Comparison of ENCODE assay signal across 17 mouse cellular contexts in genomic region chr9:42329753-42330152, GRCm38 (mm10).
DNase-seq lines count a peak whose midpoint lies in the region; ATAC-seq and TF ChIP-seq lines count a peak whose summit lies in the region.
"Had no signal": no experiment of that assay in that cellular context is flagged by ENCODE, and none has a peak within 500 bp of the region (broad histone marks: within the 10 kb centered on the region; RNA-seq: fewer than 3 reads in every experiment).

No protein-coding gene starts in this region.

- DNase-seq in heart, adult 18-20 months = peak; percentile 50 to 74
- peak; percentile 52 for DNase-seq in midbrain, postnatal 0 days (ENCODE audit: low spot score)
- DNase-seq in midbrain, embryonic 14.5 days = no peak
- peak; percentile 42 to 49 for DNase-seq in gastrocnemius, postnatal 36 days
- DNase-seq in kidney, postnatal 36 days = peak; percentile 5 to 24
- DNase-seq in left cerebral cortex, postnatal 10 days (ENCODE audit: extremely low spot score in 1 of 2, low spot score in 2 of 2) = no peak
- DNase-seq in right cerebral cortex, postnatal 14 days = no peak
- DNase-seq: cerebellum, postnatal 25 days; thymus, postnatal 36 days had no signal

- H3K4me3 ChIP-seq in heart, embryonic 12.5 days = no peak overlapping the region
- H3K4me3 ChIP-seq in midbrain, postnatal 0 days (ENCODE audit: low read depth, low read length) = no peak overlapping the region
- H3K4me3 ChIP-seq in midbrain, embryonic 14.5 days (replicated peaks; ENCODE audit: low read depth, low read length) = no peak overlapping the region
- H3K4me3 ChIP-seq: embryonic facial prominence, embryonic 15.5 days; heart, embryonic 13.5 days; limb, embryonic 12.5 days; neural tube, embryonic 15.5 days; stomach, embryonic 15.5 days had no signal

- no peak overlapping the region for H3K4me2 ChIP-seq in heart, embryonic 12.5 days
- no peak overlapping the region for H3K4me2 ChIP-seq in midbrain, postnatal 0 days (ENCODE audit: low read depth, low read length, poor library complexity, severe bottlenecking)
- H3K4me2 ChIP-seq in midbrain, embryonic 14.5 days (ENCODE audit: low read length) = no peak overlapping the region
- H3K4me2 ChIP-seq: embryonic facial prominence, embryonic 15.5 days; heart, embryonic 13.5 days; limb, embryonic 12.5 days; neural tube, embryonic 15.5 days; stomach, embryonic 15.5 days had no signal

- no peaks in the 10 kb centered on the region for H3K36me3 ChIP-seq in heart, embryonic 12.5 days
- no peaks in the 10 kb centered on the region for H3K36me3 ChIP-seq in midbrain, postnatal 0 days (ENCODE audit: insufficient read depth, low read length)
- H3K36me3 ChIP-seq in midbrain, embryonic 14.5 days (ENCODE audit: control insufficient read depth, insufficient read depth, low read length) = no peaks in the 10 kb centered on the region
- H3K36me3 ChIP-seq: embryonic facial prominence, embryonic 15.5 days; heart, embryonic 13.5 days; limb, embryonic 12.5 days; neural tube, embryonic 15.5 days; stomach, embryonic 15.5 days had no signal

- no peaks in the 10 kb centered on the region for H3K4me1 ChIP-seq in heart, embryonic 12.5 days (replicated peaks)
- no peaks in the 10 kb centered on the region for H3K4me1 ChIP-seq in midbrain, postnatal 0 days (ENCODE audit: insufficient read depth, low read length)
- peaks cover 5% of the 10 kb centered on the region; the same call in 1 of the 2 replicates for H3K4me1 ChIP-seq in midbrain, embryonic 14.5 days (ENCODE audit: control insufficient read depth, insufficient read depth, low read length)
- H3K4me1 ChIP-seq: embryonic facial prominence, embryonic 15.5 days; limb, embryonic 12.5 days; stomach, embryonic 15.5 days had no signal

- no peak for ATAC-seq in heart, embryonic 12.5 days (ENCODE audit: insufficient number of reproducible peaks, low FRiP score)
- no peak for ATAC-seq in midbrain, postnatal 0 days (ENCODE audit: low FRiP score)
- no peak for ATAC-seq in midbrain, embryonic 14.5 days (ENCODE audit: low FRiP score, low TSS enrichment)
- ATAC-seq: forebrain, embryonic 14.5 days; hindbrain, embryonic 16.5 days had no signal

- 74% methylated on average over 9 of the region's 9 CpGs for WGBS in heart, embryonic 12.5 days
- WGBS in midbrain, postnatal 0 days = 76% methylated on average over 9 of the region's 9 CpGs
- 81% methylated on average over 9 of the region's 9 CpGs for WGBS in midbrain, embryonic 14.5 days

- H3K27me3 ChIP-seq in heart, embryonic 12.5 days (replicated peaks) = peaks cover 43% of the 10 kb centered on the region
- no peaks in the 10 kb centered on the region for H3K27me3 ChIP-seq in midbrain, postnatal 0 days (ENCODE audit: insufficient read depth, low read length)
- peaks cover 3% of the 10 kb centered on the region; the same call in 1 of the 2 replicates for H3K27me3 ChIP-seq in midbrain, embryonic 14.5 days (ENCODE audit: control insufficient read depth, insufficient read depth, low read length)
- H3K27me3 ChIP-seq: stomach, embryonic 15.5 days had no signal

- intact Hi-C loops in gastrocnemius, postnatal 36 days (cut with DNase I) = loop anchor here (5.0 kb wide), 1 partner anchor 53 kb away; no protein-coding TSS in a partner anchor
- intact Hi-C loops in left cerebral cortex, postnatal 10 days (cut with DNase I) = loop anchor here (5.0 to 10.0 kb wide), 2 partner anchors 215 to 613 kb away; partner anchors contain the start of gene Grik4

- no peak overlapping the region for H3K9ac ChIP-seq in heart, embryonic 12.5 days
- H3K9ac ChIP-seq in midbrain, postnatal 0 days (replicated peaks; ENCODE audit: low read length, poor library complexity, severe bottlenecking) = no peak overlapping the region
- H3K9ac ChIP-seq in midbrain, embryonic 14.5 days (replicated peaks; ENCODE audit: low read length) = no peak overlapping the region
- H3K9ac ChIP-seq: embryonic facial prominence, embryonic 15.5 days; heart, embryonic 13.5 days; limb, embryonic 12.5 days; neural tube, embryonic 15.5 days; stomach, embryonic 15.5 days had no signal

- no peaks in the 10 kb centered on the region for H3K9me3 ChIP-seq in heart, embryonic 12.5 days (replicated peaks)
- H3K9me3 ChIP-seq in midbrain, postnatal 0 days (ENCODE audit: low read length) = no peaks in the 10 kb centered on the region
- no peaks in the 10 kb centered on the region for H3K9me3 ChIP-seq in midbrain, embryonic 14.5 days (ENCODE audit: control insufficient read depth, low read length)
- H3K9me3 ChIP-seq: embryonic facial prominence, embryonic 15.5 days; heart, embryonic 13.5 days; limb, embryonic 12.5 days; neural tube, embryonic 15.5 days; stomach, embryonic 15.5 days had no signal

- no peak for TF ChIP-seq CTCF in midbrain, postnatal 0 days (IDR thresholded peaks at IDR 0.05)

- no peak overlapping the region for H3K27ac ChIP-seq in heart, embryonic 12.5 days (ENCODE audit: poor library complexity, severe bottlenecking)
- no peak overlapping the region for H3K27ac ChIP-seq in midbrain, postnatal 0 days (ENCODE audit: low read depth, low read length)
- no peak overlapping the region for H3K27ac ChIP-seq in midbrain, embryonic 14.5 days (replicated peaks; ENCODE audit: low read depth, low read length)
- H3K27ac ChIP-seq: embryonic facial prominence, embryonic 15.5 days; heart, embryonic 13.5 days; limb, embryonic 12.5 days; neural tube, embryonic 15.5 days; stomach, embryonic 15.5 days had no signal

Comparison
In these comparisons a context has a peak if more than half of its experiments do, and no peak if none do; other contexts are left out.
1. DNase-seq: peak in heart, adult 18-20 months (2 of 2), midbrain, postnatal 0 days (single experiment), gastrocnemius, postnatal 36 days (2 of 2) and kidney, postnatal 36 days (2 of 2); none in midbrain, embryonic 14.5 days (single experiment), left cerebral cortex, postnatal 10 days (0 of 2) and right cerebral cortex, postnatal 14 days (single experiment).